Mouse (Mus musculus) cerebellum, postnatal 10 days (tissue): ENCODE measurements around the gene Col1a1.
A peak's percentile ranks its signal among the peaks of the same experiment; 100 is the strongest.

Experiments used
- DNase-seq, 2 experiments: peaks; one replicate each; pipeline ENCODE4 v3.0.0; 2021; ENCODE audit warnings: mixed read lengths in 2 of 2

Col1a1 gene

DNA sequence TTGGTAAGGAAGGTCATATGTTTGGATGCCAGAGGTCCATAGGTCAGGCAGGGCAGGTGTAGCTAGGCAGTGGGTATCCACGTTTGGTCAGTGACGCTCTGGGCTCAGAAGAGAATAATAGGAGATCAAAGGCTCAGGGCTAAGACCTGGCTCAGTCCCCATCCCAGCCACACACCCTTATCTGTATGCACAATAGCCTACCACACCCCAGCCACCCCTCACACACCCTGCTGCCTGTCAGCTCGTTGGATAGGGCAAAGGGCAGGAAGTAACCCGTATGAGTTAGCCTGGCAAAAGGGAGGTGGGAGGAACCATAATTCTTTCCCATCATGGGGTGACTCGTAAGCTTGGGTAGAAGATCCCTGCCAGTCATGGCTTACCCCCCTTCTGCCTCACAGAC, 61.6 kb downstream of the Col1a1 start:
- no peak for DNase-seq

DNA sequence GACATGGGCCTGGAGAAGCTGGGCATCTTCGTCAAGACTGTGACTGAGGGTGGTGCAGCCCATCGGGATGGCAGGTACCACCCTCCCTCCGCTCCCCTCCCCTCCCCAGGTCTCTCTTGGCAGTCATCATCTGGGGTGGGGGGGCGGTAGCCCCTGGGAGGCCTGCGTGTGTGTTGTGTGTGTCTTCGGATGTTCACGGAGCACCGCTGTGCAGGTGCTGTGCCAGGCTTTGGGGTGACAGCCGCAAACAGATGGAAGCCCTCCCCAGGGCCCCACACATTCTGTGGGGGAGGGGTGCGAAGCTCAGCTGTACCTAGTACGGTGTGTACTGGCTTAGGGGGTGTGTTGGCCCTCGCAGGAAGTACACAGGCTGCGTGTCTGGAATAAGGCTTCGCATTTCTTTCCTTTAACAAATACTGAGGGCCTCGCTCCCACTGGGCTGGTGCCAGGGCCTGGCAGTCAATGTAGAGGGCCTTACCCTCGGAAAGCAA, 62.1 kb downstream of the Col1a1 start:
- DNase-seq: peak; percentile 63 to 76

- peak in 1 of 2 experiments; percentile 24 for DNase-seq
Observed at GRCm38 (mm10) chr11:95000128-95000527, 64.1 kb downstream of the Col1a1 start.

GRCm38 (mm10) chr11:95000548-95000947, 64.5 kb downstream of the Col1a1 start:
- peak; percentile 66 to 67 for DNase-seq

DNA sequence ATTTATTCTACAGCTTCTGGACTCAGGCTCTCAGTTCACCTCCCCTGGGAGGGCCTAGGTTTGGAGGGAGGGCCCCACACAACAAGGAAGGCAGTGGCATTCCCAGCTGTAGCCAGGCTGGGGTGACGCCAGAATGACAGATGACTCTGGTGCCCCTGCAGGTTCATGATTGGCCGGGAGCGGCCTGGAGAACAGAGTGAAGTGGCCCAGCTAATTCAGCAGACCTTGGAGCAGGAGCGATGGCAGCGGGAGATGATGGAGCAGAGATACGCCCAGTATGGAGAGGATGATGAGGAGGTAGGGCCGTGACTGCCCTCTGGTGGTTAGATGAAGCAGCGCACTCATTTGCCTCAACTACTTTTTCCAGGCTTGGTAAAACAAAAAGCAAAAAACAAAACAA, 65.0 kb downstream of the Col1a1 start:
- DNase-seq: peak; percentile 94 to 96

GRCm38 (mm10) chr11:95001584-95002347, 65.7 kb downstream of the Col1a1 start:
- peak in 1 of 2 experiments; percentile 29 for DNase-seq
